Mouse (Mus musculus) small intestine, adult 2 months (tissue): Measurements from ENCODE around the gene Arhgef2. TPM values are rescaled to one million over a fixed set of nuclear protein-coding genes. Genes with fewer than 3 reads are reported as not detected.

Experiments used
- H3K27ac ChIP-seq: fragments of 200-500 bp; 2 replicates; pipeline ENCODE4 v1.5.1; 2012; ENCODE audit warnings: low read depth, low read length, control low read depth, inconsistent platforms; ENCODE audit not compliant: insufficient read depth
- H3K27me3 ChIP-seq: fragments of 200-500 bp; 2 replicates; pipeline ENCODE4 v1.6.1; 2012; ENCODE audit warnings: mild to moderate bottlenecking, moderate library complexity, low read length, inconsistent platforms; ENCODE audit not compliant: control insufficient read depth, insufficient read depth
- H3K36me3 ChIP-seq: fragments of 200-500 bp; 2 replicates; pipeline ENCODE4 v1.6.1; 2012; ENCODE audit warnings: mild to moderate bottlenecking, low read length, control low read depth, inconsistent platforms; ENCODE audit not compliant: control insufficient read depth, insufficient read depth
- H3K4me1 ChIP-seq: fragments of 200-500 bp; 2 replicates; pipeline ENCODE4 v1.6.1; 2012; ENCODE audit warnings: low read length, inconsistent platforms, mixed read lengths; ENCODE audit not compliant: control insufficient read depth, insufficient read depth, insufficient read length
- H3K4me3 ChIP-seq: fragments of 200-500 bp; 2 replicates; pipeline ENCODE4 v1.5.1; 2012; ENCODE audit warnings: low read depth, mild to moderate bottlenecking, control low read depth, inconsistent platforms, low read length, moderate library complexity
- CTCF ChIP-seq: fragments of 200-500 bp; IDR thresholded peaks from 2 replicates; pipeline ENCODE4 v1.5.1; 2012; ENCODE audit warnings: low read depth, mild to moderate bottlenecking, control low read depth, inconsistent platforms, low read length, moderate library complexity, mixed read lengths; ENCODE audit not compliant: insufficient replicate concordance, insufficient read length; ENCODE audit errors: extremely low read depth
- POLR2A ChIP-seq: fragments of 200-500 bp; IDR thresholded peaks from 2 replicates; pipeline ENCODE4 v1.6.1; 2012; ENCODE audit warnings: low read depth, mild to moderate bottlenecking, control low read depth, inconsistent platforms, low read length, moderate library complexity
- WGBS: fragments of 180-500 bp; shearing (Covaris S2); methylation state at CpG from one replicate; pipeline ENCODE4 v1.1.7; 2018; 5-methylcytosine and 5-hydroxymethylcytosine counted together
- polyA plus RNA-seq: library from polyadenylated mRNA; depleted of rRNA; stranded (reverse); fragments of >200 nt; gene quantifications from 2 replicates; pipeline ENCODE4 v1.2.3, GENCODE M21; 2012

Gene Arhgef2
- polyA plus RNA-seq, 1 experiment = 110 TPM

DNA sequence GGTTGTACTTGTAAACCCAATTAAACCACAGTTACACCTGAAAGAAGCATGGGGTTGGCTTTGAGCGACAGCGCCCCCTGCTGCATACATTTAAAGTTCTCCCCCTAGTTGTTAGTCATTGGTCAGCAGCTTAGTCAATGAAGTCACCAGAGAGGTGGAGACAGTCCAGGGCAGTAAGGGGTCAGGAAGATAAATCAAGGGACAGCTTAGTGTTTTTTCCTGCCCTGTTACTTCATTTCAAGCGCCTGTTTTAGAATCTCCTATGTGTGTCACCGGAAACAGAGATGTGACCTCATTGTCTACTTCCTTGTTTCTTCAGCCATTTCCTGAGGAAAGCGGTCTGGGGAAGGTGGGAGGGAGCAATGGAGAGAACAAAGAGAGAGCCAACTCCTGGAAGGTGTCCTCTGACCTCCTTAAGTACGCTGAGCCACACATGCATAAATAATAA is 2.0 kb upstream of the Arhgef2 start:
- H3K27ac ChIP-seq = no peak overlapping the region
- WGBS = 12% methylated on average over 6 of the region's 6 CpGs
- peaks cover 2% of the 10 kb centered on the region; the same call in 1 of the 2 replicates for H3K4me1 ChIP-seq
- no peak overlapping the region for H3K4me3 ChIP-seq
- H3K27me3 ChIP-seq = no peaks in the 10 kb centered on the region
- peaks cover 2% of the 10 kb centered on the region; the same call in 1 of the 2 replicates for H3K36me3 ChIP-seq
- TF ChIP-seq CTCF = peak; percentile 69; the same call in 1 of the 2 replicates
- TF ChIP-seq POLR2A = no peak

DNA sequence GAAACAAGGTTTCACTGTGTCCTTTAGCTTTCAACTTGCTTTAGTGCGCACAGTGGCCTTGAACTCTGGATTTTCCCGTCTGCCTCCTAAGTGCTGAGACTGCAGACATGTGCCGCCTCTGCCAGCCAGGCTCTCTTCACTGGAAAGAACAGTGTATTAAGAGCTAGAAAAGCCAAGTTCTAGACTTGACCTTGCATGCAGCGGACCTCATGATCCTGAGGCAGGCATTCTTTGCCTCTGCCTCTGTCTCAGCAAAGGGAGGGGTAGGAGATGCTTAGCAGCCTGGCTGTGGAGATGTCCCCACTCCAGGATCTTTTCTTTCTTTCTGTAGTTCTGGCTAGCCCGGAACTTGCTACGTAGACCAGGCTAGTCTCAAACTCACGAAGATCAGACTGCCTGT is 903 bp upstream of the Arhgef2 start:
- Histone ChIP-seq H3K27me3 (no peaks in the 10 kb centered on the region), H3K27ac (no peak overlapping the region), H3K4me1 (peaks cover 2% of the 10 kb centered on the region; the same call in 1 of the 2 replicates), H3K4me3 (no peak overlapping the region), H3K36me3 (peaks cover 2% of the 10 kb centered on the region; the same call in 1 of the 2 replicates)
- TF ChIP-seq CTCF = no peak
- TF ChIP-seq POLR2A = no peak
- 87% methylated on average over 7 of the region's 7 CpGs for WGBS

DNA sequence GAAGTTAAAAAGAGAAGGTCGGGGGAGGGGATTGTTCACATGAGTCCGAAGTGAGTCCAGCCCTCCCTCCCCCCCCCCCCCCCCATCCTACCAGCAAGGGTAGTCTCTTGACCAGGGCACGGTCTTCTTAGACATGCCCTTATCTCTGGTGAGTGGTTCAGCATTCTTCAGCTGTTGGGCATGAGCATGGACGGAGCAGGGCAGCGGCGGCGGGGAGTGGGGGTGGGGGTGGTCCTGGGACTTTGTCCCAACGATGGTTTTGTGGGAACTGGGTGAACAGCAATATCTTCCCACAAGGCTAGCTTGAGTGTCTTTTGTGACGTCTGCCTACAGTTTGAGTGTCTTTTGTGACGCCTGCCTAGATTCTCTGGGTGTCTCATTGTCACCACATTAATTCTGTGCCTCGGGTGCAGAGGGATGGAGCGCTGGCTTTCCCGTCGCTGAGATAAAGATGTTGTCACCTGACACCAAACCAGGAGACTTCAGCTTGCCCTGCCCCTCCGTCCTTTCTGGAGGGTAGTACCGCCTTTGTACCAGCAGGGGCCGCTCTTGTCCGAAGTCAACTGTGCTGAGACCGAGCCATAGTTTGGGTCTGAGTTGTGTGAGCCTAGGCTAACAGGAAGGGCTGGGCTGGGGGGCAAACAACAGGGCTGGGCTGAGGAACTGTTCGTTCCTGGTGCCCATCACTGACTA is 1.4 kb downstream of the Arhgef2 start:
- H3K27me3 ChIP-seq = no peaks in the 10 kb centered on the region
- H3K4me3 ChIP-seq = peak overlapping the region; percentile 13
- H3K4me1 ChIP-seq = peaks cover 2% of the 10 kb centered on the region; the same call in 1 of the 2 replicates
- TF ChIP-seq POLR2A (no peak), CTCF (peak; percentile 91; the same call in 1 of the 2 replicates)
- WGBS = 1% methylated on average over 20 of the region's 20 CpGs
- H3K27ac ChIP-seq = no peak overlapping the region
- H3K36me3 ChIP-seq = peaks cover 8% of the 10 kb centered on the region

DNA sequence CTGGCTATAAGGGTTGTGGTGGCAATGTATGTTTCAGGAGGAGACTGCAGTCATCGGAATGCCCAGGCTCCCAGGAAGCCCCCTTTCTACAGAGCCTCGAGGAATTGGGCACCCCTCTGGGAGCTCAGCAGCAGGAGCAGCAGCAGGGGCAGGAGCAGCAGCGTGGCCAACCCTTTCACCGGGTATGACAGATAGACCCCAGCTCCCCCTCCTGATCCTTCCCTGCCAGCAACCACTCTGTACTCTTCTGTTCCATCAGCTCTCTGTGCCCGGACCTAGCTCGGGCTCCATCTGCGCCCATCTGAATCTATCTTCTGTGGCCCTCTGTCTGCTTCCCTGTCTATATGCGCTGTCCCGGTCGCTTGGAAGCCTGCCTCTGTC is 2.0 kb downstream of the Arhgef2 start:
- Histone ChIP-seq H3K36me3 (peaks cover 8% of the 10 kb centered on the region), H3K27me3 (no peaks in the 10 kb centered on the region)
- 43% methylated on average over 10 of the region's 10 CpGs for WGBS

DNA sequence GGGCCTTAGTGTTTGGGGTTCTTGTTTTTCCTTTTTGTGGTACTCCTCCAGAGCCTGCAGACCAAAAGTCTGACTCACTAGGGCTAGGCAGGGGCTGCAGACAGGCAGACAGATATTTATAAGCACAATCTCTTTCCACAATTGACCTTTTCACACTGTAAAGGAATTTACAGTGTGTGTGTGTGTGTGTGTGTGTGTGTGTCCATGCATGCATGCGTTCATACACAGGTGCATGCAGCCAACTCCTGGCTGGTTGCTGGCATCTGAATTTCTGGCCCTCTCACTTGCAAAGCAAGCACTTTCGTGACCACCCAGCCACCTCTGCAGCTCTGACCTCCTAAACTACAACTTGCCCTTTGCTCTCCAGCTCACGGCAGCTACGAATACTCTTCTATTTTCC is 3.3 kb downstream of the Arhgef2 start:
- no peaks in the 10 kb centered on the region for H3K27me3 ChIP-seq
- no peak for TF ChIP-seq CTCF
- no peak for TF ChIP-seq POLR2A
- H3K4me1 ChIP-seq = peaks cover 2% of the 10 kb centered on the region; the same call in 1 of the 2 replicates
- no peak overlapping the region for H3K27ac ChIP-seq
- peaks cover 10% of the 10 kb centered on the region for H3K36me3 ChIP-seq
- WGBS = 71% methylated on average over 4 of the region's 4 CpGs
- no peak overlapping the region for H3K4me3 ChIP-seq

More for the DNA sequence above, 2.0 kb downstream of the Arhgef2 start:
- Histone ChIP-seq H3K27ac (no peak overlapping the region), H3K4me3 (peak overlapping the region; percentile 13), H3K4me1 (peaks cover 2% of the 10 kb centered on the region; the same call in 1 of the 2 replicates)
- TF ChIP-seq POLR2A (no peak), CTCF (no peak)

DNA sequence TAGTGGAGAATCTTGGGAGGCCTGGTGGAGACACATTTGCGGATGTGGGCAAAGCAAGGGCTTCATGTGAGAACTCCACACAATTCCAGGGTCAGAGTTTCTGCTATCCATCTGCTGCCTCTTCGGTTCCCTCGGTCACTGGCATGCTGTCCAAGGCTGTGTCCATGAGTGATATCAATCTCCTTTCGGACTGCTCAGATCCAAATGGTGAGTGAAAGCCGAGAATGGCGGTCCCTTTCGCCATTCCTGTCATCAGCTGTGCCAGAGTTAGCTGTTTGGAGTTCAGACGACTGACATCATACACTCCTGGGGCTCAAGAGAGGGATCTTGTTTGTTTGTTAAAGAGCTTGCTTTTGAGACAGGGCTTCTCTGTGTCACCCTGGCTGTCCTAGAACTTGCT is 8.7 kb downstream of the Arhgef2 start:
- Histone ChIP-seq H3K27me3 (no peaks in the 10 kb centered on the region), H3K36me3 (peaks cover 23% of the 10 kb centered on the region), H3K4me1 (peaks cover 3% of the 10 kb centered on the region; the same call in 1 of the 2 replicates), H3K4me3 (no peak overlapping the region), H3K27ac (no peak overlapping the region)
- WGBS = 87% methylated on average over 8 of the region's 8 CpGs
- no peak for TF ChIP-seq CTCF
- TF ChIP-seq POLR2A = no peak

DNA sequence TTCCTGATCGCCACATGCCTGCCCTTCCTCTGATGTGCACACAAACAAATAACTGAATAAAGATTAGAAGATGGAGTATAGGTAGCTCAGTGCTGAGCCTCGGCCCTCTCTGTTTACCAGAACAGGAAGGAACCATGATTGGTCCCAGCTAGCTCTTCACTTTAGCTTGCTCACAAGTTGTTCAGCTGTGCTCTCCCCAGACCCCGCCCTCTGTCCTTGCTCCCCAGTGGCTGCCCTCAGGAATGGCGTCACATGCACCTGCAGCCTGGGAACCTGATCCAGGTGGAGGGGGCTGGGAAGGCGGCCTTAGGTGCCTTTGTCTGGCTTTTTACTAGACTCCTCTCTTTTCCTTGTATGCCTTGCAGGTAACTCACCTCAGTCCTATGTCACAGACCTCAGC is 9.4 kb downstream of the Arhgef2 start:
- H3K27ac ChIP-seq = no peak overlapping the region
- no peak overlapping the region for H3K4me3 ChIP-seq

More for the DNA sequence above, 9.4 kb downstream of the Arhgef2 start:
- H3K27me3 ChIP-seq = no peaks in the 10 kb centered on the region
- peaks cover 3% of the 10 kb centered on the region; the same call in 1 of the 2 replicates for H3K4me1 ChIP-seq
- H3K36me3 ChIP-seq = peaks cover 24% of the 10 kb centered on the region
- 32% methylated on average over 5 of the region's 5 CpGs for WGBS
- no peak for TF ChIP-seq CTCF
- TF ChIP-seq POLR2A = no peak
